Mouse (Mus musculus) embryo, embryonic 11.5 days (tissue): ENCODE measurements around the gene Hcrtr2.

Experiments used
- DNase-seq: peaks from one replicate; pipeline ENCODE4 v3.0.0-alpha.2; 2012; ENCODE audit warnings: low read depth, low spot score

Gene Hcrtr2

GRCm38 (mm10) chr9:76235945-76236503, 87.6 kb downstream of the Hcrtr2 start:
- peak; percentile 32 for DNase-seq

- no peak for DNase-seq
Observed at GRCm38 (mm10) chr9:76234899-76235298, 88.8 kb downstream of the Hcrtr2 start.

DNA sequence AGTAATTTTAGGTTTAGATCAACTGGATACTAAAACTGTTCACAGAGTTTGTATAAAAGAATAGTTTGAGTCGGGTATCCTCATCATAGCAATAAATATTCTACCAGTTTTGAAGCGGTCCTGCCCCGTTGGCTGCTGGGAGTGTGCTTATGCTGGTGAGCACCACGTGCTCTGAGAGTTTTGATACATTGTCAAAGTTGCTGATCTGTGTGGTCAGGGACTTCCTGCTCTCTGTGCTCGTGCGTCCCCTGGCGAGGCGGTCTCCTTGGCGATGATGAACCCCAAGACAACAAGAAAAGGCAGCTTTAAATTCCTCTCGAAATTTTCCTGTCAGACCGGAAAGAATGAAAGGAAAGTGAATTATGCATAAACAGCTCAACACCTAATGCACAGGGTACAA, 93.3 kb downstream of the Hcrtr2 start:
- DNase-seq: no peak

GRCm38 (mm10) chr9:76217178-76217975, 106.3 kb downstream of the Hcrtr2 start:
- DNase-seq: no peak

GRCm38 (mm10) chr9:76214678-76215077, 109.0 kb downstream of the Hcrtr2 start:
- no peak for DNase-seq

GRCm38 (mm10) chr9:76213557-76213956, 110.1 kb downstream of the Hcrtr2 start, which contains the start of gene Gfral:
TSS of gene Gfral (minus strand) at chr9:76213657.
- DNase-seq: no peak

- no peak for DNase-seq
Observed at GRCm38 (mm10) chr9:76196917-76197316, 126.7 kb downstream of the Hcrtr2 start.

- no peak for DNase-seq
Observed at GRCm38 (mm10) chr9:76179221-76179620, 144.4 kb downstream of the Hcrtr2 start.
